Mouse (Mus musculus): ENCODE measurements around the gene Foxs1. TPM values are rescaled to one million over a fixed set of nuclear protein-coding genes. Genes with fewer than 3 reads are reported as not detected.

Gene Foxs1
- total RNA-seq, 2 experiments from 2014 or later = 1.4 to 1.7 TPM

DNA sequence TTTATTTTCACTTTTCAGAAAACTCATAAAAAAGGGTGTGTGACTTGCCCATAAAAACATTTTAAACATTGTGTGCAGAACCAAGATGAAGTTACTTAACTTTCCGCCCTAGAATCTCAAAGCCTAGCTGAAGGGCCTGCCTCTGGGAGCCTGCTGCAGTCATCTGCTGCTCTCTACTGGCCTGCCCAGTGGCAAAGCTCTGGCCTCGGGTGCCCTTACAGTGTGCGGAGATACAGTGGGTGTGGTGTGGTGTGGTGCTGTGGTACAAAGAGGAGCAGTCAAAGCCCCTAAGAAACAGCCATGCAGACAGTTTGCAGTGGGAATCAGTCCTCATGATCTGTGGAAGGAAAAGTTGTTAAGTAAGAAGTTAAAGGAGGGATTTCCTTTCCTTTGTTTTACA lies 45.8 kb downstream of the Foxs1 start:
- TF ChIP-seq CTCF (IDR thresholded peaks at IDR 0.05) = peak; percentile 61
- no peak overlapping the region for H3K27ac ChIP-seq
- DNase-seq = peak; percentile 56
- H3K4me3 ChIP-seq = no peak overlapping the region
- intact Hi-C loops (cut with DNase I) = loop anchor here (5.0 kb wide), 2 partner anchors 50 to 190 kb away; no protein-coding TSS in a partner anchor

DNA sequence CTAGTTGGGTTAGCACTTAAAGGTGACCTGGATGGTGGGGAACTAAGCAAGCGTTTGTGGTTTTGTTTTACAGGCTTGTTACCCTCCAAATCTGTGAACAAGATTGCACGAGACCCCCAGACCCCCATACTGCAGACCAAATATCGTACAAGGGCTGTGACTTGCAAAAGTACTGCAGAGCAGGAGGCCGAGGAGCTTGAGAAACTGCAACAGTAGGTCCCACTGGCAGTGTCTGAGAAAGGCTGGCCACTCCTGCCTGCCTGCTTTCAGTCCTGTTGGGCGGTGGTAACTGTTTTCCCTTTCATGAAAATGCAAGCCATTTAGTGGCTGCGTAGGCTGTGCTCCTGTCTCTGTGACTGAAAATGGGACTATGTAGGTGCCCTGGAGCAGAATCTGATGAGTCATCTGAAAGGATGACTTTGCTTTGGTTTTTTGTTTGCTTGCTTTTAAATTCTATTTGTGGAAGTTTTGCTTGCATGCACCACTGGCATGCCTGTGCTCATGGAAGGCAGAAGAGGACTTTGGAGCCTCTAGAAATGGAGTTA lies 48.8 kb downstream of the Foxs1 start:
- no peak overlapping the region for H3K4me3 ChIP-seq
- TF ChIP-seq CTCF (IDR thresholded peaks at IDR 0.05) = no peak
- DNase-seq = no peak
- intact Hi-C loops (cut with DNase I) = no loop called here
- no peak overlapping the region for H3K27ac ChIP-seq

Other genes with a start within 250 kb of the Foxs1 start
- gene Mcts2, start 246.2 kb downstream of the Foxs1 start, total RNA-seq (2021) = 10 to 100 TPM; 11.1 to 12.8 TPM
- gene Id1, start 197.0 kb downstream of the Foxs1 start, total RNA-seq (2021) = 10 to 100 TPM in 1 of 2 experiments, 1 to 10 TPM in 1; 6.7 to 26.8 TPM
- gene Cox4i2, start 179.0 kb downstream of the Foxs1 start, total RNA-seq (2021) = 1 to 10 TPM; 2.0 to 4.2 TPM
- gene Bcl2l1, start 101.5 kb downstream of the Foxs1 start, total RNA-seq (2021) = 10 to 100 TPM; 15.7 to 40.3 TPM
- 1 to 10 TPM; 1.1 to 1.7 TPM for gene Tpx2, start 85.2 kb downstream of the Foxs1 start, total RNA-seq (2021)
- 100 to 1,000 TPM; 445 to 720 TPM for gene Mylk2, start 21.9 kb downstream of the Foxs1 start, total RNA-seq (2021)
- gene Dusp15, start 18.5 kb upstream of the Foxs1 start, total RNA-seq (2021) = under 1 TPM; 0.45 to 0.61 TPM
- not detected for gene Ttll9, start 29.3 kb upstream of the Foxs1 start, total RNA-seq (2021)
- gene Pdrg1, start 82.2 kb upstream of the Foxs1 start, total RNA-seq (2021) = 10 to 100 TPM; 73.6 to 91.5 TPM
- not detected for gene Xkr7, start 98.6 kb upstream of the Foxs1 start, total RNA-seq (2021)
- gene Ccm2l, start 132.7 kb upstream of the Foxs1 start, total RNA-seq (2021) = 1 to 10 TPM; 4.5 to 6.9 TPM
- under 1 TPM; 0.20 to 0.45 TPM for gene Hck, start 175.3 kb upstream of the Foxs1 start, total RNA-seq (2021)
- gene Tm9sf4, start 228.1 kb upstream of the Foxs1 start, total RNA-seq (2021) = 10 to 100 TPM; 30.6 to 41.1 TPM

Data from gastrocnemius, adult 2 months (tissue).